Mouse (Mus musculus) thymus, postnatal 10 days (tissue): ENCODE results near the gene Sdk1.
A peak's percentile ranks its signal among the peaks of the same experiment; 100 is the strongest.

Source experiments
- DNase-seq, 2 experiments: peaks; one replicate each; pipeline ENCODE4 v3.0.0; 2021; ENCODE audit warnings: low spot score in 2 of 2

Sdk1 gene

DNA sequence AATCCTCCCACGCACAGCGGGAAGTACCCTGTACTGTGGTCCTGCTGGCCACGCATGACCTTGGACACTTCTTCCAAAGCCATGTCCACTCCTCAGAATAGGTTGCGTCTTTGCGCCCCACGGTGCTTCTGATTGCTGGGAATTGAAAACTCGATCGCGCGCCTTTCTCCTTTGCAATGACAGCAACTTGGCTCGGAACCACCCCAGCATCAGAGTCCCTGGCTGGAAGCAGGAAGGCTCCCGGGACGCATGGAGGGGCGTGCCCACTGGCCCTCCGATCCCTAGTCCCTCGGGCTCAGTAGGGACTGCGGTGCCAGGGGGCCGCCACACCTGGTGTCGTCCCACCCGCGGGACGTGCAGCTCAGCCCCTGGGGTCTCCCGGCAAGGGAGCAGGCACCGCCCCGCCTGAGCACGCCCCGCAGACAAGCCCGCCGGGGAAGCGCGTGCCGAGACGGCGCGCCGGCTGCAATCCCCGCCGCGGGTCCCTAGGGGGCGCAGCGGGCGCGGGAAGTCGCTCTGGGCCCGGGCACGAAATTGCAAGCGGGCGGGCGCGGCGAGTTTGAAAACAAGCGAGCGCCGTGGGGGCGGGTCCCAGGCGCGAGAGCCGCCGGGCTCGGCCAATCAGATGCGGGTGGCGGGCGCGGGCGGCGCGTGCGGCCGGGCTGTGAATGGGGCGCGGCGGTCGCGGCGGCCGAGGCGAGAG is at the start of gene Sdk1:
Sdk1 (plus strand) TSS at position 650 of the 703 bp plus-strand sequence.
- DNase-seq: peak; percentile 79 to 93

DNA sequence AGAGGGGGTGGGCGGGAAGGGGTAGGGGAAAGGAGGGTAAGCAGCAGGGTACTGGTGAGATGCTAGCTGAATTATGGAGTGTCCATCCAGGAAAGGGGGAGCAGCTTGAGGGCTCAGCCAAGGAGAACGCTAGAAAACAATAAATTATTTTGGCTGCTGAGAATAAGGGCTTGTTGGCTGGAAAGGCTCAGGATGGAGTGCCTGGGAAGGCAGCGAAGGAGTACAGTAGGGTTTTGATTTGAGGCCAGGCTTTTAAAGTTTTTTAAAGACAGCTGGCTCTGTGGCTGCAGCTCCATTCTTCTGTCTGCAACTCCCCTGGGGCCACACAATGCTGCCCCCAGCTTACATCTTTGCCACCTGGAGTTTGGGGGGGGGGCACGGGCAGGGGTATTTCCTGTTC is 44.0 kb upstream of the Sdk1 start:
- DNase-seq: no peak

DNA sequence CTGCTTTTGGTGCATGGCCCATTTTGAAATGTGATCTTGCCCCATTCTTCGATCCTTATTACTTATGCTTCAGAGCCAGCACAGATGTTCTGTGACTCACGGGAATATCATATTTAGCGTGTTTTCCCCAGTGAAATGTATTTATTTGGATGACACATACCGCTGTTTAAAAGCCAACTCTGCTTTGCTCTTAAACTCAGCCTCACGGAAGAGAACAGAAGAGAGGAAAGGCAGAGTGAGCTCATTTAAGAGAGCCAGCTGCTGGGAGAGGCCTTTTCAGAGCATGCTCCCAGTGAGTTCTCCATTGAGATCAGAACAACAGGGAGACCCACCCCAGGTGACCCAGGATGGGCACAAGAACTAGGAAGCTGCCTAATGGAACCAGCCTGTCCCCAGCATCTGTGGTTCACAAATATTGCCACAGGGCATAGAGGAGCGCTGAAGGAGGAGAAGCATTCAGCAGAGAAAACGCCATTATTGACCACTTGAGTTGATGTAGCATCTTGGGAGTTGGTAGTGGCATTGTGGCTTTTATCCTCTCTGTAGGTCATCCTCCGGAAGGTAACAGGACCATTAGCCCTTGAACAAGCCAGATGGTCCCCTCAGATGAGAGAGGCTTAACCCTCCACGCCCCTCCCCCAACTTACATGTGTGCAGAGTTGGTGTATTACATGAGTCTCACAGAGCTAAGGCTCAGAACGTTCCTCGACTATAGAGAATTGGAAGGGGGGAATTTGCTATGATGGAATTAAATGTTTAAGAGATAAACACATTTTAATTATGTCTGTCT is 38.8 kb upstream of the Sdk1 start:
- no peak for DNase-seq

DNA sequence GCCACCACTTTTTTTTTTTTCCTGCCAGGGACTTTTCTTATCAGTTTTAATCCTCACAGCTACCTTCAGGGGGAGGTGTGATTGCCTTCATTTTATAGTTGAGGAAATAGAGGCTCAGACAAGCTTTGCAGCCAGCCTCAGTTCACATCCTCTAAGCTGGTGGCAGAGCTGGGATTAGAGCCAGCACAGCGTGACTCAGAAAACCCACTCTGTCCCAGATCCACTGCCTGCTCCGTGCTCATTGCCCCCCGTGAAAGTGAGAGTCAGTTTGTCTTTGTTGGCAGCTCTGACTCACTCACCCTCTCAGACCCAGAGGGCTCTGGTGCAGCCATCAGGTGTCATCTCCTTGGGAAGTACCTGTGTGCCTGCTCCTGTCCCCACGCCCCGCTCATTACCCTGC is 34.2 kb upstream of the Sdk1 start:
- no peak for DNase-seq

DNA sequence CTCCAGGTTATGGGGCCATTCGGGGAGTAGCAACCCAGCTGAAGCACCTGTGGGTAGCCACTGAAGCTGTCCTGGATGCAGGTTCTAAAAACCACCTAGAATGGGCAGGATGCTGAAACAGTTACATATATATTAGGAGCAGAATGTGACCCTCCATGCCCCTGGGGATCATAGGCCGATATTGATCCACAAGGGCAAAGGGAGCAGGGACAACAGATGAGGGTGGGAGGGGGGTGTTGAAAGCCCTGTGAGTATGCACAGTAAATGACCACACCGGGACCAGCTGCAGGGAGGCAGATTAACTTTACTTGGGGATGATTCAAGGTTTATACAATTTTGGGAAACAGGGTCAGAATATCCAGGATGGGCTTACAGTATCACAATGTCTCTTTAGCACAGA is 16.0 kb upstream of the Sdk1 start:
- no peak for DNase-seq

DNA sequence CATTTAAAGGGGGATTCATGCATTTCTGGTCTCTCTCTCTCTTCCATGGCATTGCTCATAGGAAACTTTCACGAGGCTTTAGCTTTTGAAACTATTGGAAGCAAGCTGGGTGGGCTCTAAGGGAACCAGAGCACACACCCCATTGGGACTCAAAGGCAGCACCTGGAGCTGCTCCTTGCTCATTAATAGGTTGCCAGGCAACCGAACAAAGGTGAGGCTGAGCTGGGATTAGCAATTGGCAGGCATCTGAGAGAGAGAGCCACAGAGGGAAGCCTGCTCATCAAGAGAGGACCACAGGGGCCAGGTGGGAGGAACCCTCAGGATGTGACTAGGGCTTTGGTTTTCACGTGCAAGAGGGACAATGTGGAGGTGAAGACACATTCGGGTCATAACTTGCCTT is 7.0 kb upstream of the Sdk1 start:
- DNase-seq: no peak

DNA sequence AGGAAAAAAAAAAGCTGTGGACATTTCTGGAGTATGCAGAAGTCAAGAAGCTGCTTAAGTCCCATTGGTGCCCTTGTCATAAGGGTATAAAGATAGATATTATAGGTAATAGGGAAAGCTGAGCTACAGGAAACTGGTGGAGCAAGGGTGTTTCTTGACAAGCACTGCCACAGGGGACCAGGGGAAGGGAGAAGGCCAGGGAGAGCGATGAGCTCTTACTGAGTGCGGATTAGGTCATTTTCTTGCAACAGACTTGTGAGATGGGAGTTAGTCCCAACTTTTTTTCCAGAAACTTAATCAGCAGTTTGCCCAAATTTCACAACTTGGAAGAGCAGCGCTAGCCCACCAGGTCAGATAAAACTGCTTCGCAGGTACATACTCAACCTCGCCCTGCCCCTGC is 1.9 kb upstream of the Sdk1 start:
- no peak for DNase-seq

DNA sequence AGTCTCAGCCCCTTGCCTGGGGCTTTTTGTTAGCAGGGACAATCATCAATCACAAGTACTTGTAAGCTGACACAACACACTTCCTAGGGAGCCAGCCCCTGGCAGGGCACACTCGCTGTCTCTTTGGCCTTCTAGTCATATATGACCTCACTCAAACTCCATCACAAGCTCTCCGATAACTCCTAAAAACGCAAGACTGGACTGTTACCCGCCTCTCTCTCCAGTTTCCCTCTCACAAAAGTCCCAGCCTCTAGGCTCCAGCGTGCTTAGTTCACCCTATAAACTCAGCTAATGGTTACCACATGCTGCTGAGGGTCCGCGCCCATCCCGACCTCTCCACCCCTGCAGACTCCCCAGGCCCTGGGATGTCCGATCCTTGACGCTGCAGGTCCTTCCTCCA is 849 bp upstream of the Sdk1 start:
- DNase-seq: peak in 1 of 2 experiments; percentile 6

DNA sequence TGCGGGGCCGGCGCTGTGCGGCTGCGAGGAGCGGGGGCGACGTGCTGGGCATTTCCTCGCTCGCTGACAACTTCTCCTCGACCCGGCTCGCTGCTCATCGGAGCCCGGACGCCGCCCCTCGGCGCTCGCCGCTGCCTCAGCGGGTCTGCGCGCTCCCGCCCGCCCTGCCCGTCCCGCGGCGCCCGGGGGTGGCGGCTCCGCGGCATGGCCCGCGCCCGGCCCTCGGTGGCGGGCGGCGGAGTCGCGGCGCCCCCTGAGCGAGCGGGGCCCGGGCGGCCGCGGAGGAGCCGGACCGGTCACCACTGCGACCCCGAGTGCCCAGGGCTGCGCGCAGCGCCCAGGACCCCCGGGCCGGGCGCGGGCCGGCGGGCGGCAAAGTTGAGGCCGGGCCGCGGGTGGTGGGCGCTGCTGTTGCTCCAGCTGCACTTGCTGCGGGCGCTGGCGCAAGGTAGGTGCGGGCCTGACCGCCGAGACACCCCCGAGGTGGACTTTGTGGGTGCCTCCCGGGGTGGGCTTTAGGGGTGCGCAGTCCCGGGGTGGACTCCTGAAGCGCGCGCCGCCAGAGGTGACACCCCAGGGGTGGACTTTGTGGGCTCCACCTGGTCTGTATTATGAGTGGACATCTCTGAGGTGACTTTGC is 475 bp downstream of the Sdk1 start:
- peak in 1 of 2 experiments; percentile 7 for DNase-seq

DNA sequence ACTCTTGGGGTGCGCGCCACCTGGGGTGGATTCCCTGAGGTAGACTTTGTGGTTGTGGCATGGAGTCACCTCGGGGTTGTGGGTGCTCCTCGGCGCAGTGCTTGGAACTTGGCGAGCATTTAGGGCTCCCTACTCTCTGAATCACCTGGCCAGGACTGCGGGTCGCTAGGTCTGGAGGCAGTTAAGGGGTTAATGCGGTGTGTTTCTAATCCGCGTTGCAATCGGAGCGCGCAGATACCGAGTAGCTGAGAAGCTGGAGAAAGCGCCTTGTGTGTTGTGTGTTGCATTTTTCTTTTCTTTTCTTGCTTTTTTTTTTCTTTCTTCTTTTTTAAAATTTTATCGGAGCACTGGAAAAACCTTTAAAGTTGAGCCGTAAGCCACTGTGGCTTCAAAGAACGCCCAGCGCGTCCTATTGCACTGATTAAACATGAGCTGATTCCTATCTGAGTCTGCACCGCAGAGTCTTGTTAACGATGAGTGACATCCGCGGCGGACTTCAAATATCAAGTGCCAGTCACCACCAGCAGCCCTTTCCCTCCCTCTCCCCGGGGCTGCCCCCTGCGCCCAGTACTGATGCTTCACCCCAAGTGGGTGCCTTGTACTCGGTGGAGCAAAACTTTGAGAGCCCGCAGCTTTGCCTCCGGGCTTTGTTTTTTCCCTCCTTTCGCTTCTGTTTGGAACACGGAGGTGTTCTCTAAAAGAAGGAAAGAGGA is 2.1 kb downstream of the Sdk1 start:
- DNase-seq: no peak

DNA sequence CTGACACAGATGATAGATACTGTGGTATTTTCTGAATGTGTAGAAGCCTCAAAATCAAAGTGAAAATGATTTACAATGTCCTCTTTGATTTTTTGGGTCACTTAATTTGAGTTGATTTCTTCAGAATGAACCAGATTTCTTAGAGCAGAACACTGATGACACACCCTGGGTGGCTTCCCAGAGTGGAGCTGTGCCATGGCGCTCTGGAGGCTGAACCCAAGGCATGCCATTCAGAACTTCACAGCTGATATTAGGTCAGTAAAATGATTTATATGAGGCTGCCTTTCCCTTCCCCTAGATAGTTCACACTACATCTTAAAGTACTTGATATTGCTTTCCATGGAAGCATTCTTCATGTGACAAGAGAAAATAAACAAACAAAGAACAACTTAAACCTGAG is 23.0 kb downstream of the Sdk1 start:
- DNase-seq: no peak

DNA sequence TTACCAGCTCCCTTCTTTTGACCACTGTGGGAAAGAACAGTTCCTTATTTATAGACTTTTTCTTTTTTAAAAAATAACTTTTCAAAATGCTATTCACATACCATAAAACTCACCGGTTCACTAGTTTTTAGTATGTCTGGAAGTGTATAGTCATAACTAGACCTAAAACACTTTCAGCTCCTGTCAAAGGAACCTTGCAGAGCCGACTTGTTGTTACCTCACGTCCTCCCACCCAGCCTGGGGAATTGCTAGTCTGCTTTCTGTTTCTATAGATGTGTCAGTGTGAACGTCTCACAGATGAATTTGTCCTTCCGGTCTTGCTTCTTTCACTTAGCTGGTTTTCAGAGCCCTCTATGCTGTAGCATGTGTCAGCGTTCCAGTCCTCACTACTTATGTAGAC is 35.8 kb downstream of the Sdk1 start:
- DNase-seq: no peak

DNA sequence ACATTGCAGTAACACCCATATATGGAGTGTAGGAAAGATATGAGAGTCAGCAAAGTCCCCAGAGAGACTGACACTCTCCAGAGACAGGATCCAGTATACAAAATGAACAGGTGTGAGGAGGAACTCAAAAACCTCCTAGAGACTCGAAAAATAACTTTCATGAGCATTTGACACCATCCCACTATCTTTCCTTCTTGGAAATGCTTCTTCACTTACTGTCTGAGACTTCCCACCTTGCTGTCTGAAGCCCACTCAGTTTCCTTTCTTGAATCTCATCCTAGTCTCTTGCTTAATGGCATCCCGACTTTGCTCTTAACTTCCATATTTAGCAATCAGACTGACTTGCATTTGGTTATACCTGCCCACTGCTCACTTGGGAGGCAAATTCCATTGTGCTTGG is 40.5 kb downstream of the Sdk1 start:
- DNase-seq: no peak

DNA sequence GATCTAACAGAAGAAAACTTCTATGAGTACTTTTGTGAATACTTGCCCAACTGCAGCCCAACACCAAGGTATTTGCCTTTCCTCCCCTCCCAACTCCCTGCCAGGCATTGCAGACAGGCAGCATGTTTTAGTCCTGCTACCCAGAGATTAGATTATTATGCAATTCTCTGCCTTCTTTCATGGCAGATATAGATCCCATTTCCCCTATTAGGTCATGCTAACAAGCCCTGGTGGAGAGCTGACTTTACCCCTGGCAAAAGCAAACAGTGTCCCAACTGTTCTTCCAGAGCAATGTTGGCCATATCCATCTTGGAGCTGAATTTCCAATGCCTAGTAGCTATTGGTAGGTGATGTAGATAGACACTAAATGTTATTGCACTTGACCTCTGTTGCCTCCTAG is 48.3 kb downstream of the Sdk1 start:
- no peak for DNase-seq

DNA sequence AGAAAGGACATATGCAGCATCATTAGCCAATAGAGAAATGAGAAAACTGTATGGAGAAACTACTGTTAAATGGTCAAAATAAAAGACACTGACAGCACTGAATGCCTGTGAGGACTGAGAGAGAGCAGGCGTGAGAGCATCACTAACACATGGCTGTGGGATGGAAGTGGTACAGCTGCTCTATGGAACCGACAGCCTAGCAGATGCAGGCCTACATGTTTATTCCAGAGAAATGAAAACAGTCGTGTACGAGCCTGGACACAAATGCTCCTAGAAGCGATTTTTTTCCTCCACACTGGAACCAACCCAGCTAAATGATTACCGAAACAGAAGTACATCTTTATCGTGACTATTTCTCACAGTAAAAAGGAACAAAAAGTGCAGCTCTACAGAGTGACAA is 54.0 kb downstream of the Sdk1 start:
- DNase-seq: no peak

DNA sequence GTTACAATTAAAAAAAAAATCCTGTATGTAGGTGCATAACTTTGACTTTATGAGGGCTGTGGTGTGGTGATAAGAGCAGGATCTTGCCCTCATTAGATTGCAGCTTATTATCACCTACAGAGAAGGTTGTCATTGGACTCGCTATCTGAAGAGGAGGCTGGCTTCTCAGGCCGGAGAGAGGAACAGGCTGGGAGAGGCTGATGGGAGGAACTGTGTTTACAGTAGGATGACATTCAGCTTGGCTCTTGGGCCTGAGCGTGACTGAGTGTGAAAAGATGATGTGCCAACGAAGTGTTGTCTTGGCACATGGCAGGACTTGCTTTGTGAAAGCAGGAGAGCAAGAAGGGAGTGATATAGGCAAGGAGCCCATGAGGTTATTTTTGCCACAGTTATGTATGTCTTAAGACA is 61.0 kb downstream of the Sdk1 start:
- DNase-seq: no peak

DNA sequence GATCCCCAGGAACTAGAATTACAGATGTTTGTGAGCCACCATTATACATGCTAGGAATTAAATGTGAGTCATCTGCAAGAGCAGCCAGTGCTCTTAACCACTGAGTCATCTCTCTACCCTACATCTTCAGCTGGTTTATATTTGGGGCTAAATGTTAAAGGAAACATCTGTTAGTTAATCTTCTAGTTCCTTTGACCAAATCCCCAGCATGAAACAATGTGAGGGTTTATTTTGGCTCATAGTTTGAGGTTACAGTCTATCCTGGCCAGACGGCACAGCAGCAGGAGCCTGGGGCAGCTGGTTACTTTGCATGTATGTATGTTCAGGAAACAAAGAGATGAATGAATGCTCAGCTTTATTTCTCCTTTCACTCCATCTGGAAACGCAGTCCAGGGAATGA is 62.5 kb downstream of the Sdk1 start:
- DNase-seq: no peak

DNA sequence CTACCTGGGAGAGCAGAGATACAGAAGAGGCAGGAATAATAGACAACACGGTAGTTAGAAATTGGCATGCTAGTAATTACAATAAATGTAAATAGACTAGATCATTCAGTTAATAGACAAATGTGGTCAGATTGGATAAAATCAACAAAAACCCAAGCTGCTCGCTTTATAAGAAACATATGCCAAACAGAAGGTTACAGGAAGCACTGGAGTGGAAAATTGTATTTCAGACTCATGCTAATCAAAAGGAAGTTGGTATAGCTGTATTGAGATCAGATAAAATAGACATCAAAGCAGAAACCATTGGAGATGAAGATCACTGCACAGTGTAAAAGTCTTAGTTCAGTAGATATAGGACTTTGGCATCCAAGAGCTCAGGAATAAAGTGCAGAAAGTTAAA is 63.4 kb downstream of the Sdk1 start:
- DNase-seq: no peak

DNA sequence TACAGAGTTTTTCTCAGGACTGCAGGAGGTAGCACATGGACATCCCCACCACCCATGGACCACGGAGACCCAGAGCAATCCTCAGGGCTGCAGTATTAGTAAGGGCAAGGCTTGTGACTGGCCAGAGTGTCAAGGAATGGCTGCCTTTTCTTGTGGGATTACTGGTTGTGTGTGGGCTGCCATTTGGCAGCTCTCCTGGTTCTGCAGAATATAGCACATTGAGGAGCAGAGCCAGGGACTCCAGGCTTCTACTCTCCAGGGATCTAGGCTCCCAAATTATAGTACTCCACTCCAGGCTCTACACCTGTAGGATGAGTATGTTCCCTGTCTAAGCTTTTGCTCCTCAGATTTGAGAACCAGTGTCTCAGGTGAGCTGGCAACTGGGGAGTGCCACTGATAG is 69.4 kb downstream of the Sdk1 start:
- DNase-seq: no peak

DNA sequence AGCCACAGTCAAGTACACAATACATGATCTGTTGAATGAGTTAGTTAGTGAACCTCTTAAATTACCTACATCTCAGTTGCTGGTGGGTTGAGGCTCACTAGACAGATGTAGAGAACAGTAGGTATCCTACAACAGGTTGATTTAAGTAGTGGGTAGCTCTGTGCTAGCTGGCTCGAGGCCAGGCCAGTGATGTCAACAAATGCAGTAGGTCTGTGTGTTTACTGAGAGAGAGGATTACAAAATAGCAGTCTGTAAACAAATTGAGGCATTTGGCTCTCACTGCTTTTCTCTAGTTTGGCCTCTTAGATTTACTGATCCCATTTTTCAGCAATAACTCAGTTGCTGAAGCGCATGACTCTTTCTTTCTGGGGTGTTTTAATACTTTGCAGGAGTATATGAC is 70.5 kb downstream of the Sdk1 start:
- no peak for DNase-seq

DNA sequence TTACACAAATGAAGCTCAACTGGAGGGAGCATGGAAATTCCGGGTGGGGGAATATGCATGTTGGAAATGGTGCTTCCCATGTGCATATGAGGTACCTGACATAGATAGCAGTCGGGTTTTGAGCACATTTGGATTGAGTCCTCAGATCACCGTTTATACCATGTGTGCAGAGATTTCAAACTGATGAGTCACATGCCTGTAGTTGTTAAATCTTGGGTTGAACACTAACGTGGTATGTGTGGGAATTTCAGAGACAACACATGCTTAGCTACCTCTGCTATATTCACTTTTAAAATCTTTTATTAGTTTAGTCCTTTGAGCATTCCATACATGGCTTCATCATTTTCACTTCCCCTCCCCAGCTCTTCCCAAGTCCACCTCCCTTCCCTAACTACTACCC is 71.0 kb downstream of the Sdk1 start:
- DNase-seq: no peak

DNA sequence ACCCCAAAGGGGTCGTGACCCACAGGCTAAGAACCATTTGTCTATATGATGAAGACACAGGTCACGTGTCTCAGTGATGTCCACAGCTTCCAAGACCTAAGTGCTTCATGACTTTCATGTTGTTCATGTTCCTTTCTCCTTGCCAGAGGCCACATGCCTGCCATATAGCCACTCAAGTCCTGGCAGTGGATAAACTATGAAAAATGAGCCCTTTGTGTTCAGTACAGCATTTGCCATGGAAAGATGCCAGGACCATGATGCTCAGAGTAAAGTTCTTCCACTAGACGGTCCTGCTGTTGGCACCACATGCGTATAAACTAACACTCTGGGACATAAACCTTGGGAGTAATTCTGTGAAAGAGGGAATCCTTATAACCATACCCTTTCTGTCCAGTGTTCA is 75.8 kb downstream of the Sdk1 start:
- no peak for DNase-seq
